In the genomic region with DNA sequence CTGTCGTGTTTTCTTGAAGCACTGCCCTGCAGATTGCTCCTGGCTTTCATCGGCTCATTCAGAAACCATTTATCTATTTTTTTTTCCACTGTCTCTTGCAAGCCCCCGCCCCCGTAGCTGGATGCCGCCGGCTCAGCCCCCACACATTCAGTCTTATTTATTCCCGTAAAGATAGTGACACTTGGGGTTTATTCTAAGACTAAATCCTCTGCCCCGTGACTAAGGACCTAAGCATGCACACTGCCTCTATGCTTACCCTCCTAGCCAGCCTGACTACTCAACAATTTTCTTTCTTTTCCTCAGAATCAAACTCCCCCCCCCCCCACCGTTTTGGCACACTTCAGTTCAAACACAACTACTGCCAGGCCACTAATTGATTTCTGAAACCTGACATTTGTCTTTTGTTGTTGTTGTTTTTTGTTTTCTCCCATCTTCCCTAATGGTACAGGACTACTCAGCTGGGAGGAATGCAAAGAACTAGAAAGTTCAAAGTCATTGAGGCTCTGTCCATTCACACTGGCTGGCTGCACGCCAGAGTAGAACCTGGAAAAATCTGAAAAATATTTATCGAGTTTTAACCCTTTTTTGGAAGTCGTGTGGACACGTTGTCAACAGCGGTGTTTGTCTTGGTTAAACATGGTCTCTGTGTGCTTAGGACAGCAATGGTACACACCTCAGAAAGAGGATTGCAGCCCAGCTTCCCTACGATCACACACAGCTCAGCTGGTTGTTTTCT, we compare ENCODE assay signal across 19 mouse cellular contexts. TPM values are rescaled to one million over a fixed set of nuclear protein-coding genes. Genes with fewer than 3 reads are reported as not detected.
DNase-seq lines count a peak whose midpoint lies in the region; ATAC-seq and TF ChIP-seq lines count a peak whose summit lies in the region.
"Had no signal": no experiment of that assay in that cellular context is flagged by ENCODE, and none has a peak within 500 bp of the region (broad histone marks: within the 10 kb centered on the region; RNA-seq: fewer than 3 reads in every experiment).

No protein-coding gene starts in this region.

- no peak for TF ChIP-seq CTCF in liver, postnatal 0 days (IDR thresholded peaks at IDR 0.05; ENCODE audit: low read depth)

- no peak overlapping the region for H3K27ac ChIP-seq in liver, postnatal 0 days (ENCODE audit: low read depth)
- H3K27ac ChIP-seq in liver, embryonic 11.5 days (ENCODE audit: low read depth, low read length) = no peak overlapping the region
- no peak overlapping the region for H3K27ac ChIP-seq in stomach, embryonic 16.5 days (ENCODE audit: low read length)
- H3K27ac ChIP-seq in forebrain, embryonic 10.5 days = no peak overlapping the region
- H3K27ac ChIP-seq: embryonic facial prominence, embryonic 10.5 days; gastrocnemius, adult 2 months; hindbrain, embryonic 13.5 days; neural tube, embryonic 15.5 days had no signal

- H3K36me3 ChIP-seq in liver, postnatal 0 days (replicated peaks; ENCODE audit: insufficient read depth, low read length) = no peaks in the 10 kb centered on the region
- H3K36me3 ChIP-seq in liver, embryonic 11.5 days (ENCODE audit: control insufficient read depth, insufficient read depth, low read length) = no peaks in the 10 kb centered on the region
- no peaks in the 10 kb centered on the region for H3K36me3 ChIP-seq in stomach, embryonic 16.5 days (ENCODE audit: control insufficient read depth, insufficient read depth, low read length)
- no peaks in the 10 kb centered on the region for H3K36me3 ChIP-seq in forebrain, embryonic 10.5 days (replicated peaks)
- H3K36me3 ChIP-seq: embryonic facial prominence, embryonic 10.5 days; hindbrain, embryonic 13.5 days; neural tube, embryonic 15.5 days had no signal

- peaks cover 21% of the 10 kb centered on the region for H3K4me1 ChIP-seq in liver, postnatal 0 days (ENCODE audit: insufficient read depth)
- H3K4me1 ChIP-seq in liver, embryonic 11.5 days (replicated peaks; ENCODE audit: control insufficient read depth, insufficient read depth, low read length) = 0 out of 2 replicates have a peak, but pooled peaks cover 2% of the 10 kb centered on the region
- no peaks in the 10 kb centered on the region for H3K4me1 ChIP-seq in stomach, embryonic 16.5 days (ENCODE audit: control insufficient read depth, insufficient read depth, low read length)
- H3K4me1 ChIP-seq in forebrain, embryonic 10.5 days = peaks cover 19% of the 10 kb centered on the region

- TF ChIP-seq EP300 in liver, postnatal 0 days (IDR thresholded peaks at IDR 0.05; ENCODE audit: low read depth) = no peak

- peaks cover 15% of the 10 kb centered on the region for H3K27me3 ChIP-seq in liver, postnatal 0 days (ENCODE audit: insufficient read depth, low read length)
- peaks cover 15% of the 10 kb centered on the region for H3K27me3 ChIP-seq in liver, embryonic 11.5 days (replicated peaks; ENCODE audit: control insufficient read depth, insufficient read depth, low read length)
- no peaks in the 10 kb centered on the region for H3K27me3 ChIP-seq in stomach, embryonic 16.5 days (ENCODE audit: control insufficient read depth, insufficient read depth, low read length)
- H3K27me3 ChIP-seq in forebrain, embryonic 10.5 days (ENCODE audit: poor library complexity, severe bottlenecking) = peaks cover 51% of the 10 kb centered on the region

- H3K9me3 ChIP-seq in liver, postnatal 0 days (ENCODE audit: low read length) = no peaks in the 10 kb centered on the region
- no peaks in the 10 kb centered on the region for H3K9me3 ChIP-seq in liver, embryonic 11.5 days (ENCODE audit: control insufficient read depth, low read length)
- no peaks in the 10 kb centered on the region for H3K9me3 ChIP-seq in stomach, embryonic 16.5 days (replicated peaks; ENCODE audit: control insufficient read depth, low read length)
- H3K9me3 ChIP-seq in forebrain, embryonic 10.5 days = no peaks in the 10 kb centered on the region
- H3K9me3 ChIP-seq: embryonic facial prominence, embryonic 10.5 days; hindbrain, embryonic 13.5 days; neural tube, embryonic 15.5 days had no signal

- WGBS in liver, postnatal 0 days (ENCODE audit: insufficient replicate concordance) = 52% methylated on average over 15 of the region's 15 CpGs
- WGBS in liver, embryonic 11.5 days = 52% methylated on average over 15 of the region's 15 CpGs
- whole genome bisulfite sequencing in stomach, embryonic 16.5 days = 29% methylated on average over 15 of the region's 15 CpGs
- 70% methylated on average over 15 of the region's 15 CpGs for WGBS in forebrain, embryonic 10.5 days

- no peak overlapping the region for H3K4me3 ChIP-seq in liver, postnatal 0 days (ENCODE audit: low read depth, low read length)
- H3K4me3 ChIP-seq in liver, embryonic 11.5 days (ENCODE audit: low read depth, low read length) = no peak overlapping the region
- H3K4me3 ChIP-seq in stomach, embryonic 16.5 days (replicated peaks; ENCODE audit: low read length) = no peak overlapping the region
- no peak overlapping the region for H3K4me3 ChIP-seq in forebrain, embryonic 10.5 days
- H3K4me3 ChIP-seq: embryonic facial prominence, embryonic 10.5 days; erythroblast, embryonic 14.5 days; gastrocnemius, adult 2 months; hindbrain, embryonic 13.5 days; neural tube, embryonic 15.5 days had no signal

- no peak for ATAC-seq in liver, postnatal 0 days
- no peak for ATAC-seq in liver, embryonic 11.5 days (replicated peaks; ENCODE audit: low FRiP score)
- ATAC-seq in stomach, embryonic 16.5 days (ENCODE audit: insufficient read depth, low FRiP score) = no peak
- ATAC-seq: forebrain, postnatal 0 days had no signal

- H3K9ac ChIP-seq in liver, postnatal 0 days (replicated peaks) = no peak overlapping the region
- H3K9ac ChIP-seq in liver, embryonic 11.5 days (ENCODE audit: low read depth, low read length) = no peak overlapping the region
- no peak overlapping the region for H3K9ac ChIP-seq in stomach, embryonic 16.5 days (ENCODE audit: low read length)
- H3K9ac ChIP-seq: forebrain, postnatal 0 days; hindbrain, embryonic 13.5 days; neural tube, embryonic 15.5 days had no signal

- no peak overlapping the region for H3K4me2 ChIP-seq in liver, postnatal 0 days (ENCODE audit: low read depth, low read length)
- H3K4me2 ChIP-seq in liver, embryonic 11.5 days = no peak overlapping the region
- peak overlapping the region; percentile 23 for H3K4me2 ChIP-seq in stomach, embryonic 16.5 days (ENCODE audit: low read depth, low read length)
- H3K4me2 ChIP-seq: hindbrain, embryonic 13.5 days; neural tube, embryonic 15.5 days had no signal

- peak; percentile 22 for DNase-seq in adrenal gland, adult 2 months
- no peak for DNase-seq in adrenal gland, adult 18-20 months (ENCODE audit: low spot score in 2 of 2)
- peak; percentile 33 for DNase-seq in liver, postnatal 0 days
- DNase-seq in liver, embryonic 11.5 days (ENCODE audit: low spot score) = no peak
- DNase-seq in brain, adult 2 months (ENCODE audit: low read depth, low spot score) = peak; percentile 25
- DNase-seq in thymus, postnatal 10 days (ENCODE audit: low spot score in 2 of 2) = no peak
- DNase-seq in forebrain, embryonic 10.5 days (ENCODE audit: extremely low spot score, low spot score) = no peak
- DNase-seq: cerebellum, adult 11 months; cerebellum, postnatal 25 days; forebrain, postnatal 0 days; gastrocnemius, adult 2 months; heart, adult 18-20 months; kidney, adult 11 months; kidney, postnatal 36 days had no signal

RNA-seq across cellular contexts. Expression of a gene that starts 2.7 kb away (rescaled TPM):
- 1 to 10 TPM; 6.0 to 9.4 TPM for total RNA-seq in adrenal gland, adult 2 months (2021)
- polyA plus RNA-seq in adrenal gland, adult 2 months (2012; rRNA removed) = 8.5 and 10.0 TPM in 2 replicates
- 1 to 10 TPM; 5.3 to 8.0 TPM for total RNA-seq in adrenal gland, adult 18-20 months (2021)
- polyA plus RNA-seq in liver, postnatal 0 days (2015; fragmentation: Nextera tagmentation; extraction: Ambion mirVana) = 2.0 and 2.6 TPM in 2 replicates
- polyA plus RNA-seq in liver, embryonic 11.5 days (2014; fragmentation: Nextera tagmentation; extraction: Ambion mirVana) = 2.7 and 3.5 TPM in 2 replicates
- 81.0 and 91.9 TPM in 2 replicates for polyA plus RNA-seq in stomach, embryonic 16.5 days (2015; fragmentation: Nextera tagmentation; extraction: Ambion mirVana)
- polyA plus RNA-seq in forebrain, embryonic 10.5 days (2016; fragmentation: Nextera tagmentation; extraction: Ambion mirVana) = 1.0 and 1.1 TPM in 2 replicates

Comparison
In these comparisons a context has a peak if more than half of its experiments do, and no peak if none do; other contexts are left out.
1. DNase-seq: peak in adrenal gland, adult 2 months (single experiment), liver, postnatal 0 days (single experiment) and brain, adult 2 months (single experiment); none in adrenal gland, adult 18-20 months (0 of 2), liver, embryonic 11.5 days (single experiment), thymus, postnatal 10 days (0 of 2) and forebrain, embryonic 10.5 days (single experiment).